Mouse (Mus musculus): ENCODE measurements around the gene Ins1.

The Ins1 gene

DNA sequence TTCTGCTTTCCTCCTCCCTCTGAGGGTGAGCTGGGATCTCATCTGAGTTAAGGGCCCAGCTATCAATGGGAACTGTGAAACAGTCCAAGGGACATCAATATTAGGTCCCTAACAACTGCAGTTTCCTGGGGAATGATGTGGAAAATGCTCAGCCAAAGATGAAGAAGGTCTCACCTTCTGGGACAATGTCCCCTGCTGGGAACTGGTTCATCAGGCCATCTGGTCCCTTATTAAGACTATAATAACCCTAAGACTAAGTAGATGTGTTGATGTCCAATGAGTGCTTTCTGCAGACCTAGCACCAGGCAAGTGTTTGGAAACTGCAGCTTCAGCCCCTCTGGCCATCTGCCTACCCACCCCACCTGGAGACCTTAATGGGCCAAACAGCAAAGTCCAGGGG lies at the start of gene Ins1:
Ins1 (plus strand) TSS at position 301 of the 400 bp plus-strand sequence.
- H3K36me3 ChIP-seq (ENCODE audit: insufficient read depth, low read length) = no peaks in the 10 kb centered on the region
- H3K4me3 ChIP-seq (replicated peaks; ENCODE audit: low read length) = no peak within 1 kb of the TSS
- TF ChIP-seq NANOG (IDR thresholded peaks at IDR 0.05; ENCODE audit: borderline replicate concordance, low read length) (no peak), CTCF (conservative IDR thresholded peaks at IDR 0.05; ENCODE audit: low read length) (no peak)
- H3K9me3 ChIP-seq (ENCODE audit: low read length) = no peaks in the 10 kb centered on the region
- H3K27me3 ChIP-seq (ENCODE audit: insufficient read depth, low read length) = no peaks in the 10 kb centered on the region
- no peaks in the 10 kb centered on the region for H3K4me1 ChIP-seq (replicated peaks; ENCODE audit: low read depth, low read length)
